Mouse (Mus musculus) mesoderm, embryonic 11.5 days (tissue): ENCODE data around the gene Rhob.

Experiments used
- DNase-seq: peaks from one replicate; pipeline ENCODE4 v3.0.0-alpha.2; 2012; ENCODE audit warnings: low read depth, low spot score

Gene Rhob

DNA sequence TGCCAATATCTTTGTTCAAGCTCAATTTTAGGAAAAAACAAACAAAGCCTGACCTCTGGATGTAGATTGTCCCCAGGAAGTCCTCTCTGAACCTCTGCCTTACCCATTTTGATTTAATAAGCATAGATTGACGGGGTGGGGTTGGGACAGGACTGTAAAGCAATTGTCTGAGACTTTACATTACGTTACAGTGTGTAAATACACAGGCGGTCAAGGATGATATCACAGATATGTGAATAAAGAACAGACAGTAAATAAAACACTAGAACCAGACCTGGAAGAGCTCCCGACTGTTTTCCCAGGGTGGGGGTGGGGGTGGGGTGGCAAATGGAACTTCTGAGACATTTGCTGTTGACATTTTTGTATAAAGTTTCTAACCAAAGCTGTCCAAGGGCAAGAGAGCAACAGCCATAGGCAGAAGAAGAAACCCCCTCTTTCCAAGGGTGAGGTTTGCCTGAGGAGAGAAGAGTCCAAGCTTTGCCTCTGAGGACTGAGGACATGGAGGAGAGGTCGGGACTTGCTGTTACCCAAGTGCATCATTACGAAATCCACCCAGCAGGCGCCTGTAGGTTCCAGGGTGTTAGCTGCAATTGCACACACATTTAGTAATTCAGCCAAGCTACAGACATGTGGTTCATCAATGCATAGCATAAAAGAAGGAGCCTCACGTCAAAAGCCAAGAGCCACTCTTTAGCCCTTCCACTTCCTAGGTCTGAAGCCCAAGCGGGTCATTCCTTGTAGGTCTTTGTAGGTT is 7.3 kb upstream of the Rhob start:
- DNase-seq: no peak

DNA sequence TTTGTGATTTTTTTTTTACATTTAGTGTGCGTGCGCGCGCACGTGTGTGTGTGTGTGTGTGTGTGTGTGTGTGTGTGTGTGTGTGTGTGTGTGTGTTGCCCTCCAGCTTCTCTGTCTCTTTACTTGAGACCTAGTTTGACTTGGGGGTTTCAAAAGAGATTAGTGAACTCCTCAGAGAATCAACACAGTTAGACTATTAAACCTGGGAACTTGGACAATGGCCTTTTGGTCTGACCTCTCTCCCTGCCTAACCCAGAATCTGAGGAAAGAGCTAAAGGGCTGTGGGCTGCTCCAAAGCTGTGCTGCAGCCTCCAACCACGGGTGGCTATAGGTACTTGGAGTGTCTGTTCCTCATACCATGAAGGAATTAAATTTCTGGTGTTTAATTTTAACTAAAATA is 4.3 kb upstream of the Rhob start:
- no peak for DNase-seq

DNA sequence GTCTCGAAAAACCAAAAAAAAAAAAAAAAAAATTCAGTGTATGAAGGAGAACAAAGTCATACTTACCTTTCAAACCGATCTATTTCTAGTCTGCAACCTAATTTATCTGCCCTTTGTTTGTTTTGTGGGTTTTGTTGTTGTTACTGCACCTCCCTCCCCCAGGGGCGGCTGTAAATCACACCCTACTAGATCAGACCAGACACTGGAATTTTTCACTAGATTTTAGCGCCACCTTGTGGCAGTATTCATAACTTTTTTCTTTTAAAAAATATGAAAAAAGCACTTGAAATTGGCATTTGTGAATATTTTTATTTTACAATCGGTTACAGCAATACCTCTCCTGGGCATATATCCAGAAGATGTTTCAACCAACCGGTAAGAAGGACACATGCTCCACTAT is 2.7 kb upstream of the Rhob start:
- DNase-seq: peak; percentile 82

DNA sequence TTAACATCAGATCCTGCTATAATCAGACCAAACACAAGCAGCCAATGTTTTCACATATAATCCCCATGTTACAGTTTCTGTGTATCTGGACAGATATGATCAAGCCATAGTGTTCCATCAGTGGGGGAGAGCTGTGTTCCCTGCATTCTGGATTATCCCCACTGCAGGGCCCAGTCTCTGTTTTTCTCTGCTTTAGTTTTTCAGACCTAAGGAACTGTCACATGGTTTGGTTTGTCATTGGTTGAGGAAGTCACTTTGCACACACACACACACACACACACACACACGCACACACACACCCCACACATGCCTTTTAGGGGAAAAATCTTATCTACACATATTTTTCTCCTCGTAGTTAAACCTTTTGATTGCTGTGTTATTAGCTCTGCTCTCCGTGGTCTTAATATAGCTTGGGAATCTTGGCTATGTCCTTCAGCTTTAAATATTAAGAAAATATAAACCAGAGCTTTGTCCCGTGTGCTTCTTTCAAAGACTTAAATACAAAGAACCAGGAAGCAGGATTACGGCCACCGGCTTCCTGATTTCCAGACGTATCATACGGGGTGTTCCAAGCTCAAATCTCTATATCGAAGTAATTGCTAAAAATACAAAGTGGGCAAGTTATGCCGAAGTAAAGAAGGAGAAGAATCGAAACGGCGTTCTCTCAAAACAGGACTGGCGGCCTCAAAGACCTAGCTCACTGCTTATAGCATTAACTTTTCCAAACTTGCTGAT is 1.9 kb upstream of the Rhob start:
- no peak for DNase-seq

DNA sequence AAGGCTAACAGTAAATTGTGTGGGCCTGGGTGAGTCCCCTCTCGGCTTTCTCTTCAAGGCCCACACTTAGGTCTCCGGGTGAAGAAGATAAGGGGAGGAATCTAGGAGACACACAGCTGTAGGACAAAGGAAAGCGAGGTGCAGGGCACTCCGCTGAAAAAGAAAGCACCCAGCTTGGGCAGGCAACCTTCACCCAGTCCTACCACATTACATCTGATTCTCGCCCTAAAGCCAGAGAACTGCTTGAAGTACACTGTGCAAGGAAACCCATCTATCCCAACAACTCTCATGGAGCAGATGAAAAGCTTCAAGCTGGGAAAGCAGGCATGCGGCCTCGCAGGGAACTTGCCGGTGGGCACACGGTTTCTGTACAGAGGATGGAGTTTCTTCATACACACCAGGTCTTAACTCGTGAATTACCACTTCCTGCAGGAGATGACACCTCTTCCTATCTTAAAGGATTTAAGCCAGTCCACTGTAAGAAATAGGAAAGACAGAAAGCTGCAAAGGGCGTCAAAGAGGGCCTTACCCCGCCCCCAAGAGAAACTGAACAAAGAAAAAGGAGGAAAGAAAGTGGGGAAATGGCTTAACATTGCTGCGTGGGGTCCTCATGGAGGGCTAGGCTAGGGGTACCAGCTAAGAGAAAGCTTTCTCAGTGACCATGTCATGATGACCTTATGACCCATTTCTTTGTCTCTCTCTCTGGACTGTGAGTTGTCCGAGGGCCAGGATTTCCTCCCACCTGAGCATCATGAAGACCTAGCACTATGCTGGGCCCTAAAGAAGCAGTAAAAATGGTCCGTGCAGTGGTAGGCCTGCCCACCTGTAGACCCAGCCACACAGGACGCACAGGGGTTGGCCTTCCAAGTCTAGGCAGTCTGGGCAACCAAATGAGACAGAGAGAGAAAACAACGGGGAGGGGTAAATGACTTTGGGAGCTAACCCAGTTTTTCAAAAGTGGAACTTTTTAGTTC is 1.1 kb upstream of the Rhob start:
- DNase-seq: no peak

DNA sequence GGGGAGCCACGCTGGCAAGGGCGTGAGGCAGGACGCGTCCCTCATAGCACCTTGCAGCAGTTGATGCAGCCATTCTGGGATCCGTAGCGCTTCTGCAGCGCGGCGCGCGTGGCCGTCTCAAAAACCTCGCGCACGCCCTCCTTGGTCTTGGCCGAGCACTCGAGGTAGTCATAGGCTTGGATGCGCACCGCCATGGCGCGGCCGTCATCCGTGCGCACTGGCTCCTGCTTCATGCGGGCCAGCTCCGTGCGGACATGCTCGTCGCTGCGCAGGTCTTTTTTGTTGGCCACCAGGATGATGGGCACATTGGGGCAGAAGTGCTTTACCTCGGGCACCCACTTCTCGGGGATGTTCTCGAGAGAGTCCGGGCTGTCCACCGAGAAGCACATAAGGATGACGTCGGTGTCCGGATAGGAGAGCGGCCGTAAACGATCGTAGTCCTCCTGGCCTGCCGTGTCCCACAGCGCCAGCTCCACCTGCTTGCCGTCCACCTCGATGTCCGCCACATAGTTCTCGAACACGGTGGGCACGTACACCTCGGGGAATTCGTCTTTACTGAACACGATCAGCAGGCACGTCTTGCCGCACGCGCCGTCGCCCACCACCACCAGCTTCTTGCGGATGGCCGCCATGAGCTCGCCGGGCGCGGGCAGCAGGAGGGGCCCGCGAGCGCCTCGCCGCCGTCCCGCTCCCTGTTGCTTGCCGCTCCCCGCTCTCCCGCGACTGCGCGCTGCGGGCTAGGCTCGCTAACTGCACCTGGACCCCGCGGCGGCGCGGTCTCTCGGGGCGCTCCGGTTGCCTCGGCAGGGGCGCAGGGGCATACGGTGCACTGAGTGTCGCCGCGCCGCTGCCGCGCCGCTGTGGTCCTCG is 573 bp downstream of the Rhob start:
- peak; percentile 80 for DNase-seq

DNA sequence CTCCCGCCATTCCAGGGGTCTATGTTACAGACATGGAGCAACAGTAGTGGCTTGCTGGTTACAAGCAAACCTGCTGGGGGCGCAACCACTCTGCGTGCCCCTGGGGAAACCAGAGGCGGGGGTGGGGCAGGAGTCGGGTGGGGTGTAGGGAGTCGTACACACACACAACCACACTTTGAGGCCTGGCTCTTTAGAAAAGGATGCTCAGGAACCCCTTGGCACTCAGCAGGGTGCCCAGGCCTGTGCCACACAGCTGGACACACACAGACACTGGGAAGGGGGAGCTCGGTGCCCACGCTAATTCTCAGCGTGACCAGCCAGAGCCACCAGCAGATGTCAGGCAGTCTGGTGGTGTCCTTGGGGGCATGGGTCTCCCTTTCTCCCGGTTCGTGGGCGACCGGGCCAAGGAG is 1.2 kb downstream of the Rhob start:
- peak; percentile 47 for DNase-seq

DNA sequence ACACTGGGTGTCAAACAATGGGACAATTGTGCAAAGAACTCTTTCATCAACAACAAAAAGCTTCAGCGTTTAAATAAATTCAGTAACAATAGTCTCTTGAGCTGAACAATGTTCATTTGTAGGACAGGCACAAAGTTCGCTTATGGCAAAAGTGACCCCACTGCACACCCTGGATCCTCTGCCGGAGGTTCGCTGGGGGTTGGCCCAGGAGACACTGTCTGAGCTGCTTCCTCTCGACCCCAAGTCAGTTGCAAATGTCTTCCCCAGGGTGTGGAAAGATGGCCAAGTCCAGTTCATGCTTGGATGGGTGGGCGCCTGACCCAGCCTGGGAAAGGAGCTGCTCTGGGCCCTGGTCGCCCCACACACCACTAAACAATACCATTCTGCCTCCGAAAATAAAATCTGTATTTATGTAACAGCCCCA is 1.6 kb downstream of the Rhob start:
- peak; percentile 43 for DNase-seq

DNA sequence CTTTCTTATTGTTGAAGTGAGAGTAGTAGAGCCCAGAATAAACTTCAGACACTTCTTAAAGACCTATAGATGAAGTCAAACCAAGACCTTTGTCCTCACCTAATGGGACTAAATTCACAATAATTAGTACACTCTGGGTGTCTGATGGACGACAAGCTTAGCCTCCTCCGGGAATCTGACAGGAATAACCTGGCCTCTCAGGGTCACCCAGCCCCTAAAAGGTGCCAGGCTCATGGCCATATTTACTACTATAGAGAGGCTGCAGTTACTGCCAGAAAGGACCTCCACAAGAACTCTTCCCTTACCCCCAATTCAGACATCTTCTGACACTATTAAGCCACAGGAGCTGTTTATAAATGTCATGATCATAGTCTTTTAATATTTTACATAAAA is 2.5 kb downstream of the Rhob start:
- no peak for DNase-seq

DNA sequence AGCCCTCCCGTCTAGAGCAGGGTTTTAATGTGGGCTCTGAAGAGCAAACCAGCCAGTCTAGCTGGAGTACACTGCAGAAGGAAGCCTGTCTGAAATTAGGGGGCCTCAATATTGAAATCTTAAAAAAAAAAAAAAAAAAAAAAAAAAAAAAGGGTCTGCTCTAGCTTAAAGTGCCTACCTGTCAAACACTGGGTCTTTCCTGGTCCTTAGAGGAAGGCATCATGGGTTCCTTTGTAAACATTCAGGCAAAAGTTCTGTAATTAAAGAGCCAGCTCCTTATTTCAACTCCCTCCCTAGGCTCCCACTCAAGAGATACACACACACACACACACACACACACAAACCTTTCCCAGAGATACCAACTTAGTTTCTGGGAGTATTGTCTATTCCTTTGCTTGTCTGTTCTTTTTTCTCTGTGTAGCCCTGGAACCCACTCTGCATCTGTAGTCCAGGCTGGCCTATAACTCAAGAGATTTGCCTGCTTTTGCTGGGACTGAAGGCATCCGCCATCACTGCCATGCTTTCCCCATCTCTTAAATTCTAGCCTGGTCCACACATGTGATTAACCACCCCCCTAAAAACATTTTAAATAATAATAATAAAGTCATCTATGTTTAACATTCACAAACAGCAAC is 3.0 kb downstream of the Rhob start:
- DNase-seq: no peak

DNA sequence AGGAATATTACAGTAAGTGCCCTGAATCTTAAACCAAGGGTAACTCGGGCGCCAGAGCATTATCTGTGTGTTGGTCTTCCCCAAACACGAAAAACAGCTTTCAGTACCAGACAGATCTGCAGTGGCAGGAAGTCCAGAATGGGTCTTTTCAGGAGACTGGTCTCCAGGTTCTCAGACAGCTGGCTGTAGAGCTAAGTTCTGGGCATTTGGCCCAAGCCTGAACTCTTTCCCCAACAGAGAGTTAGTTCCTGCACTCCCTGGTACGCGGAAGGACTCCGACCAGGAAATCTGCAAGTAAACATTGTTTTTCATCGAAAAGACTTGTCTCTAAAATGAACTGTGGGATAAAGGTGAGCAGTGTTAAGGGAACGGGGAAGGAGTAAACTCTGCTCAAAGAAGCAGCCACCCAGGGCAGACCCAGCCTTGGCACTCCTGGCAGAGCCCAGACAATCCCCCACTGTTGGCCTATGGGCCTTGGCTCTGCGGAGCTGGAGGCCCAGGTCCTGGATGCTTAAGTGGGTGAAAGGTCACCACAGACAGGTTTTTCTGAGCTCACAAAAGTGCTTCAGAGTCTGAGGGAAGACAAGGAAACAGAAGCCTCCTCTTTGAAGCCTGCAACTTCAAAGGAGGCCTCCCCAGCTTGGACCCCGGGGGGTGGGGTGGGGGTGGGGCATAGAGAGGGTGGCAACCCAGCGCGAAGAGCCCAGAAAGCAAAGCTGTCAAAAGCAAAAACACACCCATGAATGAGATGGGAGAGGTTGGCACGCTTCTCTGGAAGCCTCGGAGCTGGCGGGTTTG is 3.7 kb downstream of the Rhob start:
- peak; percentile 65 for DNase-seq

DNA sequence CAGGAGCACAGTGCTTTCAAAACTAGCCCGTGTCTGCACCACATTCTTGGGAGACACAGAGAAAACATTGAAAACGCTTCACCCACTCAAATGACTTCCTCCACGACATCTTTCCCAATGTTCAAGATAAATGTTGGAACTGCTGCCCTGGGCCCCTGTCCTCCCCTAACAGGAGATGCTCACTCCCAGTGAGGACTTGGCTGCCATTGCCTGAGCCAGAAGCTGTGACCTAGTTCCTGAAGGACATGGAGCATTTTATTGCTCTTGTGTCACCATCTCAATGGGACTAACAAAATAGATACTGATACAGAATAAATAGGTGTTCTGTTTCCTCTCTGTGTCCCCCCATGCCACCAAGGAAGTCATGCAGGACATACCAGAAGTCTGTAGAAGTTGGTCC is 5.1 kb downstream of the Rhob start:
- DNase-seq: no peak

DNA sequence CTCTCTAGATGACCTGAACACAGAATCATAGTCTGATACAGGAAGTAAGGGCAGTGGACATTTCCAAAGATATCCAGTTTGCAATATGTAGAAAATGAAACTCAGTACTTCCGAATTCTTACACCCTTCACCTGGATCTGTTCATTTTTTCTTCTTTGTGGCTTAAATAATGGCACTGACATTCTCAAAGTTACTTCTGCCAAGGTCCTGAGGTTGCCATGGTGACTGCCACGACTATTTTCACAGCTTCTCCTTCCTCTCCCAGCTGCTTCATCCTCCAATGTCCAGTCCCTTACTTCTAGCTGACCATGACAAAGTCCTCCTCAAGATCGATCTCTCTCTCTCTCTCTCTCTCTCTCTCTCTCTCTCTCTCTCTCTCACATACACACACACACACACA is 6.4 kb downstream of the Rhob start:
- DNase-seq: no peak

DNA sequence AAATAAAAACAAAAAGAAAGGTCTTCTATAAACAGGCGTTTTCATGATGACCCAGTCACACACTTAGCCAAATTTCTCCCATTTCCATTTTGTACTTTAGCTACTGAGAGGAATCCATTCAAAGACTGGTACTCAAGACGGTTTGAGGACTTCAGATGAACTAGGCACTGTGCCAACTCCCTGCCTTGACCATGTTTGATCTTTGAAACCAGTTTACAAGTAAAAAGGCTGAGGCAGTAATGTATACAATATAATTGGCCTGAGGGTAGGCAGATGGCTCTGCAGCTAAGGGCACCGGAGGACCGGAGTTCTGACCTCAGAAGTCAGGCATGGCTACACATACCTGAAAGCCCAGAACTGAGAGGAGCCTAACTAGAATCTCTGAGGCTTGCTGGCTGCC is 10.7 kb downstream of the Rhob start:
- DNase-seq: no peak

DNA sequence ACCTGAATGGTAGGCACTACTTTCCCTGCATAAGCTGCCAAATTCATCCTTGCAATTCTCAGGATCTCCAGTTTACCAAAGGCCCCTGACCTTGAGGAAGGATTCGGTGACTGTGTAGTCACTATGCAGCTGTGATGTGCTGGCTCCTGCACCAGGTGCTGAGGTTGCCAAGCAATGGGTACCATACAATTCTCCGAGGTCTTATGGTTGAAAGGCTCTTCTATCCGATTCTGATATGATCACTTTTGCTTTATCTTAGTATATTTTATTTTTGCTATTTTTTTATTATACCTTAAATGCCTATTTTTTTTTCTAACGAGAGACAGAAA is 11.2 kb downstream of the Rhob start:
- DNase-seq: no peak

DNA sequence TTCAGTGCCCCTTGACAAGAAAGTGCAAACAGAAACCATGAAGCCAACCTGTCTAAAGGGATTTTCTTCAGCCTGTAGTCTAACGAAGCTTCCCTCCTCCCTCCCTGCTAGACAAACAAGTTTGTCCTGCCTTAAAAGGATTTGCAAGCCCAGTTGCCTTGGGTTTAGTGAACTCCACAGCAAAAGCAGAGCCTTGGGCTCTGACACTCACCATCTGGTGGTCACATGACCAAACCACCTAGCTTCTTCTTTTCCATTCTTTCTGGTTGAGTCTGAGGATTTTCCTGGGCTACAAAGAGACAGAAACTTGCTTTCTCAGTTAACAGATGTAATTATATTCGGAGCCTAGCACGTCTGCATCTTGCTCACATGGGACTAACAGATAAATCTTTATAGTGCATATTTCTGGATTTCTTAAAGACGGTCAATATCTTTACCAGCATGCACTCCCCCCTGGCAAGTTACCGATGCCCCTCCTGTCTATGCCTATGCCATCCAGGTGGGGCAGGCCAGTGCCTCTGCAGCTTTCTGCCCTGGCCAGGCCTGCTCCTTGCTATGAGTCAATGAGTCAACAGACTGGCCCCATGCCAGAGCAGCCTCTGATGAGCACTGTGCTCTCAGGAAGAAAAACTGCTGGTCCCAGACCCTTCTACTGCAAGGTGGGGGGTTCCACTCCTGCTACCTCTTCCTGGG is 11.7 kb downstream of the Rhob start:
- DNase-seq: no peak

DNA sequence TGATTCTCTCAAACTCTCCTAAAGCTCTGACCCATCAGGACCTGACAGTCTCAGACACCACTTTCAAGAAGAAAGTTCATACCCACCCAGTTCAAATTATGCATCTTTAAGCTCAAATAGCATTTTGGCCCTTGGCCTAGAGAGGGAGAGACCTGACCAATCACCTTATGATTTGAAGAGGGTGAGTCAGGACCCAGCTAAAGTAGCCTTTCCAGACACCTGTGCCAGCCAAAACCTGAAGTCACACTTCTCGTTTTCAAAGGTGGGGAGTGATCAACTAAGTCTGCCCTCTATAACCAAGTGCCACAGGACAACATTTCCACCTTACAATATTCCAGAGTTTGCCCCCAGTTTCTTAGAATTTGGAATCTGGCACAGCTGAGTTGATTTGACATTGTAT is 12.5 kb downstream of the Rhob start:
- DNase-seq: no peak

DNA sequence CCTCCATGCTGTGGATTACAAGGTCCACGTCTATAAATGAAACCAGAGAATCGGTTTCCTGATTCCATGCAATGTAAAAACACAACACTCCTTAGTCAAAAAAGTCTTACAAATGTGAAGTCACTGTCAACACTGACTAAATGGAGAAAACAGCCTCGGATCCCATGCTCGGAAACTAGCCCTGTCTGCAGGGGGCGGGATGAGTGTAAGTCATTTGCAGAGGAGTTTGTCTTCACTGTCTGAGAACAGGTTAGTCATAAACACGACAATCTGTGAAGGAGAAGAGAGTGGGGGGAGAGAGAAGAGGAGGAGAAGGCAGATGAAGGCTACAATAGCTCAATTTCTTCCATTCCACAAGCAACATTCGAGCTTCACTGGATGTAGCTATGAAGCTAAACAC is 14.6 kb downstream of the Rhob start:
- no peak for DNase-seq

DNA sequence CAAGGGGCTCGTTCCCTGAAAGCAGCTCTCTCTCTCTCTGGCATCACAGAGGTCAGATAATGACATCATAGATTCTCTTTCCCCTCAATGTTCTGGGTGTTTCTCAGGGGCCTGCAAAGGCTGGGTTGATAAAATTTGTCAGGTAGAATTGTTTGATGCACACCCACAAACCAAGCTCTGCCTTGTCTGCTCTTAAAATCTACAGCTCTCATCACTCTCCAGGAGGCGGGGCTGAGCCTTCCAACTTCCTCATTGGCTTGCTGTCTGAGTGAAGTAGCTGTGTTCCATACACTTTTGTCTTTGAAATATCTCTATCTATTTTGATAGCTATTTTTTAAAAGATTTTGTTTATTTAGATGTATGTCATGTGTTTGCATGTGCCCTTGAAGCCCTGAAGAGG is 17.6 kb downstream of the Rhob start:
- no peak for DNase-seq
